Mouse (Mus musculus) left cerebral cortex, postnatal 25 days (tissue): ENCODE results near the gene Olfr901. TPM values are rescaled to one million over a fixed set of nuclear protein-coding genes. Genes with fewer than 3 reads are reported as not detected.
"Not testable (repeated sequence)": the region's sequence is repeated elsewhere in the genome, so short reads cannot be mapped to it uniquely, and the experiment has no call there.

ENCODE experiments used
- DNase-seq, 2 experiments: peaks; one replicate each; pipeline ENCODE4 v3.0.0; 2022; ENCODE audit warnings: low spot score in 2 of 2, mixed read lengths in 1 of 2
- intact Hi-C: fragments of 180-260 bp; cut with DNase I; formaldehyde crosslinking; loops from one replicate; pipeline ENCODE4 v1.15.1; 2025
- total RNA-seq, 2 experiments: library from RNA; stranded (reverse); gene quantifications; 2 replicates each; pipeline ENCODE4 v1.2.3; 2021

Gene Olfr901
- not detected for total RNA-seq

GRCm38 (mm10) chr9:38429155-38429554 is at the start of gene Olfr901:
Gene Olfr901 (plus strand): TSS chr9:38429455.
- intact Hi-C loops: no loop called here
- DNase-seq: no peak

- no peak for DNase-seq
- intact Hi-C loops: no loop called here
Measured at GRCm38 (mm10) chr9:38401398-38401797, 27.9 kb upstream of the Olfr901 start, which contains the start of gene Olfr147. Gene Olfr147 (plus strand): TSS chr9:38401698.

- DNase-seq, intact Hi-C loops: not testable (repeated sequence)
Measured at GRCm38 (mm10) chr9:38407502-38407901, 21.8 kb upstream of the Olfr901 start.

DNA sequence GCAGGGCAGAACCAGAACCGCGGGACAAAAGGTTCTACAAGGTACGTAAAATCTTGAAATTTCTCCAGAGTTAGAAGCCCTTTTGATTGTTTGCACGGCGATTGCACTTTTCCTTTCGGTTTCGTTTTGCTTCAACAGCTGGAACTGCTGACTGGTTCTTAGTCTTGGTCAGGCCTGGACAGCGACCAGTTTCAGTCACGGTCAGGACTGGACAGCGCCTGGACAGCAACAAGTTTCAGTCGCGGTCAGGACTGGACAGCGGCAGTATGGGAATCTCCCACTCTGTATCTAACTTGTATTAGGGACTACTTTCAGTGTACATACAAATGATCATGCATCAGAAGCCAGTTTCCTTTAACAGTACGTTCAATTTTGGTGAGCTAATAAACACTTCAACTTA is 15.8 kb upstream of the Olfr901 start:
- intact Hi-C loops, DNase-seq: not testable (repeated sequence)

GRCm38 (mm10) chr9:38423801-38424200 is 5.5 kb upstream of the Olfr901 start:
- DNase-seq: no peak
- intact Hi-C loops: no loop called here

DNA sequence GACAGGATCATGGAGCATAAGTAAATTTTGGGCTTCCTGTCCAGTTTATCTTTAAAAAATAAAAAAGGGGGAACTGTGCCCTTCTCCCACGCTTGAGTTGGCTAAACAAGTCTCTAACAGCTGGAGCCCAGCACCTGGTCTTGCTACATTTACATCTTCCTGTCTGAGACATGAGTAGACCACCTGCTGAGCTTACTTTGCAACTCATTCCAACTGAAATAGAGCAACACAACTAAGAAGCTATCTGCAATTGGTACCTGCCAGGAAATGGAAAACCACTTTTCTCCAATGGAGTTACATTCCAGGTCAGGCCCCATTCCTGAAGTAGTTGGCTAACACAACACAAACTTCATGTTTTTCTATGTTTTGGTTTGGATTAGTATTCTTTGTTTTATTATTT is 2.2 kb upstream of the Olfr901 start:
- intact Hi-C loops: no loop called here
- no peak for DNase-seq

DNA sequence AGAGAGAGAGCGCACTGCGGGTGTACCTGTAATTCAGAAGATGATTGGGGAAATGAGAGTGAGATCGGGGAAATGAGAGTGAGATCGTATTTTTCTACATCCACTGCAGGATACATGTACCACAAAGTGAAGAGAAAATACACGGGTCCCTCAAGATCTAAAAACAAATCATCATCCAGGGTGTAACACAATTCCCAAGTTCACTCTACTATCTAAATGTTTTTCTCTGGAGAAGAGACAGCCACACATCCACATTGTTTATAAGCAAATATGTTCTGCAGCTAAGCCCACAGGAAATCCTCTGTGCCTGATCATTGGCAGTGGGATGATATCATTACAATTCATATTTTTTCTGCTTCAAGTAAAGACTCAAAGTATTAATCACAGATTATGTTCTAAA is 18.1 kb downstream of the Olfr901 start, which contains the start of gene Olfr902:
Gene Olfr902, plus strand, starts transcription at position 301 of the 400 bp plus-strand sequence.
- DNase-seq: no peak
- intact Hi-C loops: no loop called here

- intact Hi-C loops: no loop called here
Measured at GRCm38 (mm10) chr9:38462844-38463243, 33.6 kb downstream of the Olfr901 start, which contains the start of gene Olfr904. Gene Olfr904 (plus strand): TSS chr9:38463144.

GRCm38 (mm10) chr9:38470807-38471206 is 41.6 kb downstream of the Olfr901 start, which contains the start of gene Olfr905:
Gene Olfr905 (plus strand): TSS chr9:38471107.
- intact Hi-C loops: no loop called here
- DNase-seq: no peak

More at GRCm38 (mm10) chr9:38462844-38463243, 33.6 kb downstream of the Olfr901 start, which contains the start of gene Olfr904:
- DNase-seq: no peak

Other genes with a start within 250 kb of the Olfr901 start
- not detected for gene Olfr891, start 248.6 kb upstream of the Olfr901 start, total RNA-seq
- not detected for gene Olfr893, start 221.1 kb upstream of the Olfr901 start, total RNA-seq
- gene Olfr894, start 211.4 kb upstream of the Olfr901 start, total RNA-seq: not detected
- not detected for gene Olfr143, start 176.7 kb upstream of the Olfr901 start, total RNA-seq
- not detected for gene Olfr895, start 161.6 kb upstream of the Olfr901 start, total RNA-seq
- gene Olfr896-ps1, start 138.3 kb upstream of the Olfr901 start, total RNA-seq: not detected
- gene Olfr25, start 100.4 kb upstream of the Olfr901 start, total RNA-seq: not detected
- gene Olfr898, start 81.0 kb upstream of the Olfr901 start, total RNA-seq: not detected
- not detected for gene Olfr250, start 62.6 kb upstream of the Olfr901 start, total RNA-seq
- gene Olfr251, start 52.4 kb upstream of the Olfr901 start, total RNA-seq: not detected
- gene Olfr147, start 27.8 kb upstream of the Olfr901 start, total RNA-seq: not detected
- gene Olfr902, start 18.2 kb downstream of the Olfr901 start, total RNA-seq: not detected
- not detected for gene Olfr904, start 33.7 kb downstream of the Olfr901 start, total RNA-seq
- not detected for gene Olfr905, start 41.7 kb downstream of the Olfr901 start, total RNA-seq
- not detected for gene Olfr906, start 57.6 kb downstream of the Olfr901 start, total RNA-seq
- gene Olfr907, start 66.3 kb downstream of the Olfr901 start, total RNA-seq: not detected
- not detected for gene Olfr911-ps1, start 92.1 kb downstream of the Olfr901 start, total RNA-seq
- not detected for gene Olfr910, start 108.4 kb downstream of the Olfr901 start, total RNA-seq
- not detected for gene Olfr912, start 150.7 kb downstream of the Olfr901 start, total RNA-seq
- not detected for gene Olfr913, start 163.3 kb downstream of the Olfr901 start, total RNA-seq
- gene Olfr914, start 175.6 kb downstream of the Olfr901 start, total RNA-seq: not detected
- not detected for gene Olfr916, start 230.4 kb downstream of the Olfr901 start, total RNA-seq
- not detected for gene Olfr917, start 236.4 kb downstream of the Olfr901 start, total RNA-seq
- not detected for gene Olfr918, start 245.1 kb downstream of the Olfr901 start, total RNA-seq